Mouse (Mus musculus): ENCODE results near the gene Rps4x. TPM values are rescaled to one million over a fixed set of nuclear protein-coding genes. Genes with fewer than 3 reads are reported as not detected.

Rps4x gene
- polyA plus RNA-seq, 2 experiments, result 1,012 to 1,784 TPM

GRCm38 (mm10) chrX:102187023-102187699 lies 2.0 kb downstream of the Rps4x start:
- DNase-seq (ENCODE audit: low spot score) (no peak), ATAC-seq (ENCODE audit: low FRiP score, low read depth) (no peak)
- H3K4me2 ChIP-seq (replicated peaks; ENCODE audit: low read depth, low read length, severe bottlenecking), result peak overlapping the region; percentile 62
- TF ChIP-seq POLR2A (IDR thresholded peaks at IDR 0.05; ENCODE audit: borderline replicate concordance, extremely low read depth, insufficient read depth, insufficient read length), result no peak
- peak overlapping the region; percentile 78 for H3K9ac ChIP-seq (ENCODE audit: low read depth, low read length, severe bottlenecking)
- 45% methylated on average over 11 of the region's 11 CpGs for WGBS
- peak overlapping the region; percentile 53 for H3K4me3 ChIP-seq (replicated peaks; ENCODE audit: low read length)
- no peak overlapping the region for H3K27ac ChIP-seq (replicated peaks; ENCODE audit: low read depth, low read length)
- H3K9me3 ChIP-seq (ENCODE audit: control insufficient read depth, low read length), result no peaks in the 10 kb centered on the region
- peaks cover 35% of the 10 kb centered on the region for H3K36me3 ChIP-seq (ENCODE audit: control insufficient read depth, insufficient read depth, low read length)
- no peaks in the 10 kb centered on the region for H3K4me1 ChIP-seq (ENCODE audit: control insufficient read depth, insufficient read depth, low read length)
- H3K27me3 ChIP-seq (ENCODE audit: control insufficient read depth, insufficient read depth, low read length), result no peaks in the 10 kb centered on the region

GRCm38 (mm10) chrX:102182575-102182974 lies 6.6 kb downstream of the Rps4x start:
- Histone ChIP-seq H3K27me3 (ENCODE audit: control insufficient read depth, insufficient read depth, low read length) (no peaks in the 10 kb centered on the region), H3K4me2 (replicated peaks; ENCODE audit: low read depth, low read length, severe bottlenecking) (no peak overlapping the region), H3K27ac (replicated peaks; ENCODE audit: low read depth, low read length) (no peak overlapping the region), H3K4me3 (replicated peaks; ENCODE audit: low read length) (no peak overlapping the region), H3K9ac (ENCODE audit: low read depth, low read length, severe bottlenecking) (no peak overlapping the region), H3K9me3 (ENCODE audit: control insufficient read depth, low read length) (no peaks in the 10 kb centered on the region), H3K36me3 (ENCODE audit: control insufficient read depth, insufficient read depth, low read length) (peaks cover 35% of the 10 kb centered on the region), H3K4me1 (ENCODE audit: control insufficient read depth, insufficient read depth, low read length) (no peaks in the 10 kb centered on the region)
- DNase-seq (ENCODE audit: low spot score), result no peak
- no peak for ATAC-seq (ENCODE audit: low FRiP score, low read depth)
- no peak for TF ChIP-seq POLR2A (IDR thresholded peaks at IDR 0.05; ENCODE audit: borderline replicate concordance, extremely low read depth, insufficient read depth, insufficient read length)

- Histone ChIP-seq H3K9ac (ENCODE audit: low read depth, low read length, severe bottlenecking) (no peak overlapping the region), H3K4me3 (replicated peaks; ENCODE audit: low read length) (no peak overlapping the region), H3K4me1 (ENCODE audit: control insufficient read depth, insufficient read depth, low read length) (no peaks in the 10 kb centered on the region), H3K9me3 (ENCODE audit: control insufficient read depth, low read length) (no peaks in the 10 kb centered on the region), H3K36me3 (ENCODE audit: control insufficient read depth, insufficient read depth, low read length) (no peaks in the 10 kb centered on the region), H3K4me2 (replicated peaks; ENCODE audit: low read depth, low read length, severe bottlenecking) (no peak overlapping the region), H3K27ac (replicated peaks; ENCODE audit: low read depth, low read length) (no peak overlapping the region), H3K27me3 (ENCODE audit: control insufficient read depth, insufficient read depth, low read length) (no peaks in the 10 kb centered on the region)
- DNase-seq (ENCODE audit: low spot score) (no peak), ATAC-seq (ENCODE audit: low FRiP score, low read depth) (no peak)
- 87% methylated on average over 5 of the region's 5 CpGs for WGBS
- TF ChIP-seq POLR2A (IDR thresholded peaks at IDR 0.05; ENCODE audit: borderline replicate concordance, extremely low read depth, insufficient read depth, insufficient read length), result no peak
Measured at GRCm38 (mm10) chrX:102175538-102176287, 13.5 kb downstream of the Rps4x start.

- no peak for DNase-seq (ENCODE audit: low spot score)
- no peak for TF ChIP-seq POLR2A (IDR thresholded peaks at IDR 0.05; ENCODE audit: borderline replicate concordance, extremely low read depth, insufficient read depth, insufficient read length)
- no peak overlapping the region for H3K27ac ChIP-seq (replicated peaks; ENCODE audit: low read depth, low read length)
- 65% methylated on average over 3 of the region's 3 CpGs for WGBS
- H3K9me3 ChIP-seq (ENCODE audit: control insufficient read depth, low read length), result no peaks in the 10 kb centered on the region
- no peak for ATAC-seq (ENCODE audit: low FRiP score, low read depth)
- no peaks in the 10 kb centered on the region for H3K36me3 ChIP-seq (ENCODE audit: control insufficient read depth, insufficient read depth, low read length)
- H3K4me1 ChIP-seq (ENCODE audit: control insufficient read depth, insufficient read depth, low read length), result no peaks in the 10 kb centered on the region
- no peak overlapping the region for H3K9ac ChIP-seq (ENCODE audit: low read depth, low read length, severe bottlenecking)
- no peaks in the 10 kb centered on the region for H3K27me3 ChIP-seq (ENCODE audit: control insufficient read depth, insufficient read depth, low read length)
- no peak overlapping the region for H3K4me2 ChIP-seq (replicated peaks; ENCODE audit: low read depth, low read length, severe bottlenecking)
- no peak overlapping the region for H3K4me3 ChIP-seq (replicated peaks; ENCODE audit: low read length)
Measured at GRCm38 (mm10) chrX:102170900-102171299, 18.3 kb downstream of the Rps4x start.

GRCm38 (mm10) chrX:102170135-102170534 lies 19.1 kb downstream of the Rps4x start:
- H3K9ac ChIP-seq (ENCODE audit: low read depth, low read length, severe bottlenecking), result no peak overlapping the region
- no peaks in the 10 kb centered on the region for H3K27me3 ChIP-seq (ENCODE audit: control insufficient read depth, insufficient read depth, low read length)
- H3K4me1 ChIP-seq (ENCODE audit: control insufficient read depth, insufficient read depth, low read length), result no peaks in the 10 kb centered on the region
- no peak overlapping the region for H3K4me3 ChIP-seq (replicated peaks; ENCODE audit: low read length)
- no peak overlapping the region for H3K27ac ChIP-seq (replicated peaks; ENCODE audit: low read depth, low read length)
- WGBS, result 41% methylated on average over 3 of the region's 3 CpGs
- no peak for TF ChIP-seq POLR2A (IDR thresholded peaks at IDR 0.05; ENCODE audit: borderline replicate concordance, extremely low read depth, insufficient read depth, insufficient read length)
- no peaks in the 10 kb centered on the region for H3K36me3 ChIP-seq (ENCODE audit: control insufficient read depth, insufficient read depth, low read length)
- DNase-seq (ENCODE audit: low spot score) (no peak), ATAC-seq (ENCODE audit: low FRiP score, low read depth) (no peak)
- H3K9me3 ChIP-seq (ENCODE audit: control insufficient read depth, low read length), result no peaks in the 10 kb centered on the region
- H3K4me2 ChIP-seq (replicated peaks; ENCODE audit: low read depth, low read length, severe bottlenecking), result no peak overlapping the region

All from limb, embryonic 14.5 days (tissue).